Mouse (Mus musculus): ENCODE results near the gene Smtnl2. TPM values are rescaled to one million over a fixed set of nuclear protein-coding genes. Genes with fewer than 3 reads are reported as not detected.

Gene Smtnl2
- total RNA-seq, 1 experiment = 23.6 TPM

DNA sequence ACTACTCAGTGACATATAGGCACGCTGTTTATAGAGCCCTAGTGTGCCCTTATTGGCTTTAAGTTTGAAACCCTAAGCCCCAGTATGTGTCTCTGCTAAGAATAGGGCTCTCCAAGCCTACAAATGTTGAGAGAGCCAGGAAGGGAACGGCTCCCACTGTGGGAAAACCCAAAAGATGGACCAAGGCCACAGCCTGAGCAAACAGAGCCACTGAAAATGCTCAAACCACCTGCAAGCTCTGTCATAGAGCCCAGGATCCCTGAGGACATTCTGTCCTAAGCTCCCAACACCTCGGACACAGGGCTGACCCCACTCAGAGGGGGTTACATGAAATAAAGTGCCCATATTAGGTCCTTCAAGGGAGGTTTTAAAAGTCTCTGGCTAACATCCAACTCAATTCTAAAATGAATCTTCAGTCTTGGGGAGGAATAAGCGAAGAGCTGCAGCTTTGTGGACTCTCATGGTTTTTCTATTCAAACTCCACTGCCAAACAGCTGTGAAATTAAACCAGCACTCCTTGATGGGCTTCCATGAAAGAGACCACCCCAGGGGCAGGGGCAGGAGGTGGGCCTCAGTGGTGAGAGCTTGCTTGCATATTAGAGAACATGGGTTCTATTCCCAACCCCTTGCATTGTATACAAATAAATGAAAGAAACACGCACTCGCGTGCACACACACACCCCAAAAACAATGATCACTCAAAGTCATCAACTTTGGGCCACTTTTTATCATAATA is 21.9 kb downstream of the Smtnl2 start:
- Histone ChIP-seq H3K4me1 (ENCODE audit: control insufficient read depth in 2 of 2, insufficient read depth in 2 of 2, low read length in 2 of 2, poor library complexity in 1 of 2) (no peaks in the 10 kb centered on the region), H3K9ac (ENCODE audit: insufficient read depth, low read depth, low read length, poor library complexity, severe bottlenecking) (no peak overlapping the region), H3K36me3 (ENCODE audit: control insufficient read depth, insufficient read depth, low read length, poor library complexity, severe bottlenecking) (peaks cover 10% of the 10 kb centered on the region; the same call in 1 of the 2 replicates), H3K9me3 (ENCODE audit: control insufficient read depth, insufficient read depth, low read depth, low read length) (no peaks in the 10 kb centered on the region), H3K27ac (ENCODE audit: insufficient read depth, low read depth, low read length, poor library complexity, severe bottlenecking) (no peak overlapping the region), H3K4me3 (ENCODE audit: insufficient read depth in 1 of 2, low read depth in 1 of 2, low read length in 2 of 2, poor library complexity in 1 of 2, severe bottlenecking in 1 of 2) (no peak overlapping the region)
- in situ Hi-C loops (cut with MboI; ENCODE audit: low sequenced_read_pairs in 2 of 2, unreplicated experiment in 2 of 2) = no loop called here
- DNase-seq (ENCODE audit: low read depth, low spot score) = no peak
- TF ChIP-seq CHD2 (IDR thresholded peaks at IDR 0.05; ENCODE audit: low read depth, low read length) = no peak
- TF ChIP-seq ZC3H11A (IDR thresholded peaks at IDR 0.05; ENCODE audit: borderline replicate concordance, low read depth, low read length) = no peak
- no peak for TF ChIP-seq HCFC1 (IDR thresholded peaks at IDR 0.05; ENCODE audit: borderline replicate concordance, insufficient read depth, low read length)
- TF ChIP-seq MAFK (IDR thresholded peaks at IDR 0.05; ENCODE audit: insufficient read depth, low read depth, low read length) = no peak
- no peak for TF ChIP-seq ZNF384 (IDR thresholded peaks at IDR 0.05; ENCODE audit: low read depth, low read length)

DNA sequence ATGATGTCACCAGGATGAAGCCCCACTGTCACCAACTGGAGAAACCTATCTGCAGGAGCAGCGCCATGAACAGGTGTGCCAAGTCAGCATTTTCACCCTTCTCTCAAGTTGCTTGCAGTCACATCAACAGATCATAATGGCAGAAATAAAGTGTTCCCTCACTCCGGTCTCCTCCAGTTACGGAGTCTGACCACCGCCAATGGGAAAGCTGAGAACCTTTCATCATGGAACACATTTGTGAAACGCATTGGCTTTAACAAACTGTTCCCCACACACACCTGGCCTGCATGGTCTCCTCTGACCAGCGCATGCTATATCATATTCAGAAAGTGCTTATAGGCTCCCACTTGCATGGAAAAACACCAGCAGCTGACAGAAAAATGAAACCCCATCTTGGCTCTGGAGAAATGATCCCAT is 23.4 kb downstream of the Smtnl2 start:
- DNase-seq (ENCODE audit: low read depth, low spot score) = no peak
- TF ChIP-seq CHD2 (IDR thresholded peaks at IDR 0.05; ENCODE audit: low read depth, low read length) = no peak
- peak; percentile 70 for TF ChIP-seq MAFK (IDR thresholded peaks at IDR 0.05; ENCODE audit: insufficient read depth, low read depth, low read length)
- H3K27ac ChIP-seq (ENCODE audit: insufficient read depth, low read depth, low read length, poor library complexity, severe bottlenecking) = no peak overlapping the region

DNA sequence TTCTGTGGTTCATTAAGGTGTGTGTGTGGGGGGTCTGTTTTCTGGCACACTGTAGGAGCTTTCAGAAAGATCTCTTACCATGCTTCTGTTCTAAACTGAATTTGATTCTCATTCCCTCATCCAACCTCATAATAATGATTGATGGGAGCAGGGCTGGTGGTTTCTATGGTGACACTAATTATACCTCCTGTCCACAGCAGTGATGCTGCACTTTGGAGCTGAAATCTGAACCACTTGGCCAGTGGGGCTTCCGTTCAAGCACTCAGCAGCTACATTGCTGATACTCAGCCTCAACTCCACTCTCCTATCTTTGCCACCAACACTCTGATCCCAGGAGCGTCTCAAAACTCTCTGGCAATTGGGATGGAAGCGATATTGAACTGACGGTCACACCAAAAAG is 32.2 kb downstream of the Smtnl2 start:
- DNase-seq (ENCODE audit: low read depth, low spot score) = no peak
- no peak for TF ChIP-seq MAFK (IDR thresholded peaks at IDR 0.05; ENCODE audit: insufficient read depth, low read depth, low read length)
- TF ChIP-seq ZNF384 (IDR thresholded peaks at IDR 0.05; ENCODE audit: low read depth, low read length) = no peak
- TF ChIP-seq CHD2 (IDR thresholded peaks at IDR 0.05; ENCODE audit: low read depth, low read length) = no peak
- no peak for TF ChIP-seq HCFC1 (IDR thresholded peaks at IDR 0.05; ENCODE audit: borderline replicate concordance, insufficient read depth, low read length)
- TF ChIP-seq ZC3H11A (IDR thresholded peaks at IDR 0.05; ENCODE audit: borderline replicate concordance, low read depth, low read length) = no peak
- H3K27ac ChIP-seq (ENCODE audit: insufficient read depth, low read depth, low read length, poor library complexity, severe bottlenecking) = no peak overlapping the region
- in situ Hi-C loops (cut with MboI; ENCODE audit: low sequenced_read_pairs in 2 of 2, unreplicated experiment in 2 of 2) = no loop called here
- H3K36me3 ChIP-seq (ENCODE audit: control insufficient read depth, insufficient read depth, low read length, poor library complexity, severe bottlenecking) = no peaks in the 10 kb centered on the region
- H3K4me3 ChIP-seq (ENCODE audit: insufficient read depth in 1 of 2, low read depth in 1 of 2, low read length in 2 of 2, poor library complexity in 1 of 2, severe bottlenecking in 1 of 2) = no peak overlapping the region
- H3K4me1 ChIP-seq (ENCODE audit: control insufficient read depth in 2 of 2, insufficient read depth in 2 of 2, low read length in 2 of 2, poor library complexity in 1 of 2) = peaks cover 0 to 6% of the 10 kb centered on the region in 2 experiments; a peak in 2 of 4 replicates
- H3K9ac ChIP-seq (ENCODE audit: insufficient read depth, low read depth, low read length, poor library complexity, severe bottlenecking) = no peak overlapping the region
- no peaks in the 10 kb centered on the region for H3K9me3 ChIP-seq (ENCODE audit: control insufficient read depth, insufficient read depth, low read depth, low read length)

More for the DNA sequence above, 23.4 kb downstream of the Smtnl2 start:
- H3K9me3 ChIP-seq (ENCODE audit: control insufficient read depth, insufficient read depth, low read depth, low read length) = no peaks in the 10 kb centered on the region
- H3K9ac ChIP-seq (ENCODE audit: insufficient read depth, low read depth, low read length, poor library complexity, severe bottlenecking) = no peak overlapping the region
- no peak overlapping the region for H3K4me3 ChIP-seq (ENCODE audit: insufficient read depth in 1 of 2, low read depth in 1 of 2, low read length in 2 of 2, poor library complexity in 1 of 2, severe bottlenecking in 1 of 2)
- H3K4me1 ChIP-seq (ENCODE audit: control insufficient read depth in 2 of 2, insufficient read depth in 2 of 2, low read length in 2 of 2, poor library complexity in 1 of 2) = no peaks in the 10 kb centered on the region
- H3K36me3 ChIP-seq (ENCODE audit: control insufficient read depth, insufficient read depth, low read length, poor library complexity, severe bottlenecking) = peaks cover 6% of the 10 kb centered on the region; the same call in 1 of the 2 replicates
- in situ Hi-C loops (cut with MboI; ENCODE audit: low sequenced_read_pairs in 2 of 2, unreplicated experiment in 2 of 2) = no loop called here

DNA sequence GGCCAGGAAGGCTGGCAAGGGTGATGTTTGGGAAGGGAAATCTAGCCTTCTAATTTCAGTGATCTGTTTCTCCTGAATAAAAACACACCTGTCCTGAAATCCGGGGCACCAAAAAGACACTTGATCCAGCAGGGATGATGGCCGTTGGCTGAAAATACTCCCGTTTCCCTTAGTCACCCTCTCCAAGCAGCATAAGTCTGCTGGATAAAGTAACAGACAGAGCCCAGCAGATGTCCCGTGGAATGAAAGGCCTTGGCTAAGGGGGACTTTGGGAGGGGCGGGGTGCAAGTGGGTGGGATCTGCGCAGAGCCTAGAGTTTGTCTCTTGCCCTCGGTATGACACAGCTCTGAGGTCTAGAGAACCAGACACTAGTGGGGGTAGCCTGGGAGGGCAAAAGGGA is 33.3 kb downstream of the Smtnl2 start:
- Histone ChIP-seq H3K4me1 (ENCODE audit: control insufficient read depth in 2 of 2, insufficient read depth in 2 of 2, low read length in 2 of 2, poor library complexity in 1 of 2) (peaks cover 0 to 6% of the 10 kb centered on the region in 2 experiments; a peak in 2 of 4 replicates), H3K36me3 (ENCODE audit: control insufficient read depth, insufficient read depth, low read length, poor library complexity, severe bottlenecking) (no peaks in the 10 kb centered on the region), H3K4me3 (ENCODE audit: insufficient read depth in 1 of 2, low read depth in 1 of 2, low read length in 2 of 2, poor library complexity in 1 of 2, severe bottlenecking in 1 of 2) (no peak overlapping the region), H3K27ac (ENCODE audit: insufficient read depth, low read depth, low read length, poor library complexity, severe bottlenecking) (no peak overlapping the region), H3K9me3 (ENCODE audit: control insufficient read depth, insufficient read depth, low read depth, low read length) (no peaks in the 10 kb centered on the region), H3K9ac (ENCODE audit: insufficient read depth, low read depth, low read length, poor library complexity, severe bottlenecking) (no peak overlapping the region)
- no peak for DNase-seq (ENCODE audit: low read depth, low spot score)
- TF ChIP-seq ZNF384 (IDR thresholded peaks at IDR 0.05; ENCODE audit: low read depth, low read length) (no peak), ZC3H11A (IDR thresholded peaks at IDR 0.05; ENCODE audit: borderline replicate concordance, low read depth, low read length) (no peak), CHD2 (IDR thresholded peaks at IDR 0.05; ENCODE audit: low read depth, low read length) (no peak), MAFK (IDR thresholded peaks at IDR 0.05; ENCODE audit: insufficient read depth, low read depth, low read length) (no peak), HCFC1 (IDR thresholded peaks at IDR 0.05; ENCODE audit: borderline replicate concordance, insufficient read depth, low read length) (no peak)
- in situ Hi-C loops (cut with MboI; ENCODE audit: low sequenced_read_pairs in 2 of 2, unreplicated experiment in 2 of 2) = no loop called here

All from ES-E14 (cell line).